Mouse (Mus musculus) midbrain, embryonic 14.5 days (tissue): Measurements from ENCODE around the gene Mc3r. TPM values are rescaled to one million over a fixed set of nuclear protein-coding genes. Genes with fewer than 3 reads are reported as not detected.
A peak's percentile ranks its signal among the peaks of the same experiment; 100 is the strongest.

Experiments
- ATAC-seq: fragments of 200-750 bp; cut with Nextera tagmentation; 2 replicates; pipeline ENCODE4 v1.8.0; 2017; ENCODE audit warnings: moderate number of reproducible peaks, moderate library complexity; ENCODE audit not compliant: low FRiP score, low TSS enrichment
- DNase-seq: peaks from one replicate; pipeline ENCODE4 v3.0.0-alpha.2; 2015
- H3K27ac ChIP-seq: fragments of 300-500 bp; sonication (generic); replicated peaks from 2 replicates; pipeline ENCODE4 v1.5.1; 2014; ENCODE audit warnings: mild to moderate bottlenecking, low read depth, low read length, moderate library complexity
- H3K27me3 ChIP-seq: fragments of 300-500 bp; sonication (generic); 2 replicates; pipeline ENCODE4 v1.6.1; 2014; ENCODE audit warnings: low read length, control low read depth, mixed read lengths; ENCODE audit not compliant: control insufficient read depth, insufficient read depth
- H3K36me3 ChIP-seq: fragments of 300-500 bp; sonication (generic); 2 replicates; pipeline ENCODE4 v1.6.1; 2014; ENCODE audit warnings: low read length, control low read depth; ENCODE audit not compliant: control insufficient read depth, insufficient read depth
- H3K4me1 ChIP-seq: fragments of 300-500 bp; sonication (generic); 2 replicates; pipeline ENCODE4 v1.6.1; 2014; ENCODE audit warnings: mild to moderate bottlenecking, antibody characterized with exemption, low read length, control low read depth; ENCODE audit not compliant: control insufficient read depth, insufficient read depth
- H3K4me2 ChIP-seq: fragments of 300-500 bp; sonication (generic); 2 replicates; pipeline ENCODE4 v1.6.1; 2014; ENCODE audit warnings: mild to moderate bottlenecking, low read length, moderate library complexity
- H3K4me3 ChIP-seq: fragments of 300-500 bp; sonication (generic); replicated peaks from 2 replicates; pipeline ENCODE4 v1.5.1; 2014; ENCODE audit warnings: low read depth, low read length
- H3K9ac ChIP-seq: fragments of 300-500 bp; sonication (generic); replicated peaks from 2 replicates; pipeline ENCODE4 v1.6.1; 2014; ENCODE audit warnings: mild to moderate bottlenecking, low read length, moderate library complexity
- H3K9me3 ChIP-seq: fragments of 300-500 bp; sonication (generic); 2 replicates; pipeline ENCODE4 v1.6.1; 2016; ENCODE audit warnings: low read length, control low read depth, mixed read lengths; ENCODE audit not compliant: control insufficient read depth
- WGBS: fragments of 180-500 bp; shearing (Covaris S2); extraction: QIAGEN DNeasy Blood & Tissue Kit; methylation state at CpG from one replicate; pipeline ENCODE4 v1.1.7; 2014; 5-methylcytosine and 5-hydroxymethylcytosine counted together
- polyA plus RNA-seq: library from polyadenylated mRNA; unstranded; fragments of >200 nt; fragmentation: Nextera tagmentation; extraction: Ambion mirVana; gene quantifications from 2 replicates; pipeline ENCODE4 v1.2.1, GENCODE M21; 2014

Gene Mc3r
- polyA plus RNA-seq, 1 experiment from 2014 or later = 0.33 TPM

GRCm38 (mm10) chr2:172298083-172298482, 49.8 kb downstream of the Mc3r start:
- Histone ChIP-seq H3K4me2 (no peak overlapping the region), H3K9ac (no peak overlapping the region), H3K9me3 (no peaks in the 10 kb centered on the region), H3K27me3 (no peaks in the 10 kb centered on the region), H3K4me3 (no peak overlapping the region), H3K27ac (no peak overlapping the region), H3K4me1 (peaks cover 15% of the 10 kb centered on the region), H3K36me3 (no peaks in the 10 kb centered on the region)
- no peak for DNase-seq
- ATAC-seq = no peak
- 76% methylated on average over 1 of the region's 1 CpGs for WGBS

GRCm38 (mm10) chr2:172298542-172298941, 50.2 kb downstream of the Mc3r start:
- WGBS = 20% methylated on average over 1 of the region's 1 CpGs
- no peak for ATAC-seq
- no peak for DNase-seq
- no peaks in the 10 kb centered on the region for H3K36me3 ChIP-seq
- no peak overlapping the region for H3K4me2 ChIP-seq
- no peaks in the 10 kb centered on the region for H3K9me3 ChIP-seq
- H3K4me3 ChIP-seq = no peak overlapping the region
- peaks cover 15% of the 10 kb centered on the region for H3K4me1 ChIP-seq
- H3K27me3 ChIP-seq = no peaks in the 10 kb centered on the region
- 0 out of 2 replicates have a peak overlapping the region, but pooled peaks have one; percentile 37 for H3K27ac ChIP-seq
- H3K9ac ChIP-seq = no peak overlapping the region

GRCm38 (mm10) chr2:172299126-172299921, 51.0 kb downstream of the Mc3r start:
- Histone ChIP-seq H3K4me1 (peaks cover 17% of the 10 kb centered on the region), H3K36me3 (no peaks in the 10 kb centered on the region), H3K9me3 (no peaks in the 10 kb centered on the region), H3K27me3 (no peaks in the 10 kb centered on the region), H3K9ac (no peak overlapping the region), H3K4me3 (no peak overlapping the region), H3K27ac (peak overlapping the region; percentile 79), H3K4me2 (peak overlapping the region; percentile 13; the same call in 1 of the 2 replicates)
- ATAC-seq = peak; percentile 74; the same call in 1 of the 2 replicates
- under 1% methylated on average over 14 of the region's 14 CpGs for WGBS
- peak; percentile 71 for DNase-seq

Other genes starting within 250 kb of the Mc3r start
- 29.0 and 34.7 TPM in 2 replicates for gene Cbln4, start 205.0 kb upstream of the Mc3r start, polyA plus RNA-seq
- gene Fam210b, start 97.1 kb downstream of the Mc3r start, polyA plus RNA-seq = 15.4 and 21.6 TPM in 2 replicates
- gene Aurka, start 122.0 kb downstream of the Mc3r start, polyA plus RNA-seq = 14.0 and 25.4 TPM in 2 replicates
- 31.8 and 34.6 TPM in 2 replicates for gene Cstf1, start 122.2 kb downstream of the Mc3r start, polyA plus RNA-seq
- gene Cass4, start 145.3 kb downstream of the Mc3r start, polyA plus RNA-seq = 0.19 and 0.28 TPM in 2 replicates
- 87.2 and 101 TPM in 2 replicates for gene Rtf2, start 192.1 kb downstream of the Mc3r start, polyA plus RNA-seq
- 0.84 and 1.6 TPM in 2 replicates for gene Gcnt7, start 210.1 kb downstream of the Mc3r start, polyA plus RNA-seq
- gene Fam209, start 224.0 kb downstream of the Mc3r start, polyA plus RNA-seq = 0.55 and 0.76 TPM in 2 replicates